Mouse (Mus musculus) intestine, postnatal 0 days (tissue): ENCODE data around the gene Mbip. TPM values are rescaled to one million over a fixed set of nuclear protein-coding genes. Genes with fewer than 3 reads are reported as not detected.

Source experiments
- ATAC-seq: fragments of 200-750 bp; cut with Nextera tagmentation; 2 replicates; pipeline ENCODE4 v1.8.0; 2017; ENCODE audit warnings: mild to moderate bottlenecking, moderate TSS enrichment, moderate library complexity
- H3K27ac ChIP-seq: fragments of 300-500 bp; sonication (generic); 2 replicates; pipeline ENCODE4 v1.5.1; 2014; ENCODE audit warnings: mild to moderate bottlenecking, low read depth, low read length, moderate library complexity
- H3K27me3 ChIP-seq: fragments of 300-500 bp; sonication (generic); replicated peaks from 2 replicates; pipeline ENCODE4 v1.6.1; 2014; ENCODE audit warnings: low read length, mixed read lengths; ENCODE audit not compliant: control insufficient read depth, insufficient read depth
- H3K36me3 ChIP-seq: fragments of 300-500 bp; sonication (generic); 2 replicates; pipeline ENCODE4 v1.6.1; 2014; ENCODE audit warnings: mild to moderate bottlenecking, moderate library complexity; ENCODE audit not compliant: control insufficient read depth, insufficient read depth
- H3K4me1 ChIP-seq: fragments of 300-500 bp; sonication (generic); replicated peaks from 2 replicates; pipeline ENCODE4 v1.6.1; 2014; ENCODE audit warnings: antibody characterized with exemption, low read length, mixed read lengths; ENCODE audit not compliant: control insufficient read depth, insufficient read depth
- H3K4me2 ChIP-seq: fragments of 300-500 bp; sonication (generic); replicated peaks from 2 replicates; pipeline ENCODE4 v1.6.1; 2014; ENCODE audit warnings: low read depth, mild to moderate bottlenecking, moderate library complexity
- H3K4me3 ChIP-seq: fragments of 300-500 bp; sonication (generic); 2 replicates; pipeline ENCODE4 v1.5.1; 2014; ENCODE audit warnings: low read depth, low read length
- H3K9ac ChIP-seq: fragments of 300-500 bp; sonication (generic); 2 replicates; pipeline ENCODE4 v1.6.1; 2014; ENCODE audit warnings: mild to moderate bottlenecking, low read depth, low read length
- H3K9me3 ChIP-seq: fragments of 300-500 bp; sonication (generic); 2 replicates; pipeline ENCODE4 v1.6.1; 2016; ENCODE audit warnings: mixed run types; ENCODE audit not compliant: control insufficient read depth
- CTCF ChIP-seq: sonication (generic); IDR thresholded peaks from 2 replicates; pipeline ENCODE4 v1.5.1; 2016; ENCODE audit warnings: low read depth, mild to moderate bottlenecking, control low read depth, antibody characterized with exemption, moderate library complexity
- WGBS: fragments of 180-500 bp; shearing (Covaris S2); extraction: QIAGEN DNeasy Blood & Tissue Kit; methylation state at CpG from one replicate; pipeline ENCODE4 v1.1.7; 2014; 5-methylcytosine and 5-hydroxymethylcytosine counted together
- polyA plus RNA-seq: library from polyadenylated mRNA; unstranded; fragments of >200 nt; fragmentation: Nextera tagmentation; extraction: Ambion mirVana; gene quantifications from 2 replicates; pipeline ENCODE4 v1.2.1, GENCODE M21; 2015

The Mbip gene
- polyA plus RNA-seq, 1 experiment from 2014 or later = 11.4 TPM

DNA sequence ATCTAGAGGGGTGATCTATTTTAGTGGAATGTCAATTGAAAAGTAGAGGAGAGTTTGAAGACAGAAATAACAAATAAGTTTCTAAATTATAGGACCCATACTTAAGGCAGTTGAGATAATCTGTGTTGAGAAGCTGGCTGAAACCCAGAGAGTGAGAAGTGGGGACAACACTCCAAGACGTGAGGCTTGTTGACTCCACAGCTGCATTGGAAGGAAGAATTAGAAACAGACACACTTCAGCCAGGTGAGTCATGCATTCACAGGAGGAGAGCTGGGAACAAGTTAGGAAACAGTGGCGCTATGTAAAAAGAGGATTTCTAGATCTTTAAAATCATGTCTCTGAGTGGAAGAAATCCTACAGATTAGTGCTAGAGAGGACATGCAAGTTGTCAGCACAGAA, 12.2 kb downstream of the Mbip start:
- no peak for TF ChIP-seq CTCF
- H3K27ac ChIP-seq = no peak overlapping the region
- H3K4me1 ChIP-seq = no peaks in the 10 kb centered on the region
- no peaks in the 10 kb centered on the region for H3K27me3 ChIP-seq
- H3K4me2 ChIP-seq = no peak overlapping the region
- H3K4me3 ChIP-seq = no peak overlapping the region
- no peak for ATAC-seq
- 91% methylated on average over 2 of the region's 2 CpGs for WGBS
- H3K9me3 ChIP-seq = no peaks in the 10 kb centered on the region
- H3K36me3 ChIP-seq = peaks cover 57% of the 10 kb centered on the region
- no peak overlapping the region for H3K9ac ChIP-seq

DNA sequence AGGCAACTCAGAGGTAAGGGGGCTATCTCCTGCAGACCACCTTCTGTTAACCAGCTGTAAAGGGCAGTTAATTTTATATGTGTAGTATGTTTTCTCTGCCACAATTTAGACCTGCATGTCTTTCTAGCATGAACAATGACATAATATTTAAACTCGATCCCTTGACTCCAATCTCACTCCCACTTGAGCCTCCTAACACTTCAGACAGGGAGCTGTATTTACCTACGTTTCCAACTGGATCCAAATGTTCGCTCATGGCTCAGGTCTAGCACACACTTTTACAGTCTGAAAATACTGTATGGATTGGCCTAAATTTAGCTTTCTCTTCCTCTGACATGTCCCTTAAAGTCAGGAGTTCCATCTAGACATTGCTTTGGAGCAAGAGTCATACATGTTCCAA, 13.2 kb downstream of the Mbip start:
- Histone ChIP-seq H3K4me3 (no peak overlapping the region), H3K9me3 (no peaks in the 10 kb centered on the region), H3K9ac (no peak overlapping the region), H3K27ac (no peak overlapping the region), H3K4me2 (no peak overlapping the region), H3K4me1 (no peaks in the 10 kb centered on the region), H3K36me3 (peaks cover 65% of the 10 kb centered on the region), H3K27me3 (no peaks in the 10 kb centered on the region)
- no peak for TF ChIP-seq CTCF
- no peak for ATAC-seq
- WGBS = 92% methylated on average over 3 of the region's 3 CpGs

DNA sequence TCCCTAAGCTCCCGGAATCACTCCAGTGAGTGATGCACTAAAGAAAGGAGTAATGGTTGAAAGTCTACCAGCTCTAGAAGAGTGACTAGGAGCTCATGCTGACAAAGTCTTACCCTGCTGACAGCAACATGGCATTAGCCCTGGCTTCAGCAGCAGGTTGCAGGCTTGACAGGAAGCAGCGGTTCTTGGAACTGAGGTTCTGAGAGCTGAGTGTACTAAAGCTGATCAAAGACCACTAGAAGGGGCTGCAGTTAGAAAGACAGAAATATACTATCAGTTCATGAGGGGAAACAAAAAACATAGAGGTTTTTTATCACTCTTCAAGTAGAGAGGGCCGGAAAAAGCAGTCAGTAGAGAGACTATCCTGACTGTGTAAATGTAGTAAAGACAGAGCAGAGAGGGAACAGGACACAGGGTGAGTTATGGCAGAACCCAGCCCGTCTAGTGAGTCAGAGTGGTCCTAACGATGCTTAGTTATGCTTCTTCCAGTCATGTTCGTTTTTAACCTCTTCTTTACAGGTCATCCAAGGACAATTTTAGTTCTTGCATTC, 18.2 kb downstream of the Mbip start:
- Histone ChIP-seq H3K4me2 (no peak overlapping the region), H3K36me3 (peaks cover 40% of the 10 kb centered on the region), H3K4me3 (no peak overlapping the region), H3K9ac (no peak overlapping the region), H3K27ac (no peak overlapping the region), H3K4me1 (no peaks in the 10 kb centered on the region), H3K9me3 (no peaks in the 10 kb centered on the region), H3K27me3 (no peaks in the 10 kb centered on the region)
- WGBS = 83% methylated on average over 6 of the region's 6 CpGs
- ATAC-seq = no peak
- no peak for TF ChIP-seq CTCF

DNA sequence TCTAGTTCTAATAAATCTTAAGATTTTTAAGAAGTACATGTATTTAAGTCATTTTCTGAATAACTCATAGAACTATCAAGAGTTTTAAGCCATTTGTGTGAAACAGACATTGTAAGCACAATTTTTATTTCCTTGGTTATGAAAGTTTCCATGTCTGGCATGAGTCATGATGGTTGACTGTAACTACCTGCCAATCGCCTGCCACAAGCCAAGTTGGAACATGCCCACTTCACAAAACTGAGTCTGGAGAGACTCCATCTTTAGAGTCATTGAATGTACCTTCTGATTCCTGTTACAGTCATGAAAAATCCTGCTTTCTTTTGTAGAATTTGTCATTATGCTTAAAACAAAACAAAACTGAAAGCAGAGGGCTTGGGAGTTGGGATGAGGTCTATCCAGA, 19.8 kb downstream of the Mbip start:
- Histone ChIP-seq H3K4me2 (no peak overlapping the region), H3K27ac (no peak overlapping the region), H3K9me3 (no peaks in the 10 kb centered on the region), H3K4me1 (no peaks in the 10 kb centered on the region), H3K27me3 (no peaks in the 10 kb centered on the region), H3K4me3 (no peak overlapping the region), H3K9ac (no peak overlapping the region), H3K36me3 (peaks cover 32% of the 10 kb centered on the region)
- no peak for TF ChIP-seq CTCF
- 100% methylated on average over 1 of the region's 1 CpGs for WGBS
- no peak for ATAC-seq

DNA sequence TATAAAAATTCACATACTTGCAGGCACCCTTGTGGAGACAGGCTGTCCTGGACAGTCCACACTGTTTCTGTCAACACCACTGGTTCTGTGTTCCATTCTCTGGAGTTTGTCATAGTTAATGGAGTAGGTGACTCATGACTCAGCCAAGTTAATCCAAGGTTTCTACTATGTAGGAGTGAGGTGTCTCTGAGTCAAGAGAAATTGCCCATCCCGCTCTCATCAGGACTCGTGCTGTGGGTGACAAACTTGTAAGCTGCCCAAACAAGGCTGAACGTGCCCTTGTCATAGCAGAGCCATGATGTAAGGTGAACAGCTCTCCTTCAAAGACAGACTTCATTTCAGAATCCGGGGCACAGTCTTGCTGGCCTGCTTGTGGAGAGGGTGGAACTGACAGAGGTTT, 26.8 kb downstream of the Mbip start:
- TF ChIP-seq CTCF = no peak
- Histone ChIP-seq H3K27ac (no peak overlapping the region), H3K9ac (no peak overlapping the region), H3K4me2 (no peak overlapping the region), H3K36me3 (no peaks in the 10 kb centered on the region), H3K4me3 (no peak overlapping the region), H3K27me3 (no peaks in the 10 kb centered on the region), H3K4me1 (no peaks in the 10 kb centered on the region), H3K9me3 (no peaks in the 10 kb centered on the region)
- 81% methylated on average over 4 of the region's 4 CpGs for WGBS
- ATAC-seq = no peak

DNA sequence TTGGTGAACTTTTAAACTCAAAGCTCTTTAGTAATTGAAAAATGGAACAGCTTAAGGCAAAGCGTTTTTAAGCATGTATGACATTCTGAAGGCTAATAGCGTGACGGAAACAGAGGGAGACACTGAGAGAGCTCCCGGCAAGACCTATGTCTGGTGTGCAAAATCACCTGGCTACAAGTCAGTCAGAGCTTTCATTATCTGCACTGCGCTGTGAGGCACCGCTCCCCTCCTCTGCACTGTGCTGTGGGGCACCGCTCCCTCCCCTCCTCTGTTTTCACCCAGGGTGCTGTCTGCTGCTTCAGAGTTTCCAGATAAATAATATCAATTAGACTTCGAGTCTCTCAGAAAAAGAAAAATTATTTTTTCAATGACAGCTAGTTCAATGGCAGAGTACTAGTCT, 27.6 kb downstream of the Mbip start:
- Histone ChIP-seq H3K4me3 (no peak overlapping the region), H3K27ac (no peak overlapping the region), H3K9me3 (no peaks in the 10 kb centered on the region), H3K9ac (no peak overlapping the region), H3K36me3 (no peaks in the 10 kb centered on the region), H3K4me1 (no peaks in the 10 kb centered on the region), H3K4me2 (no peak overlapping the region), H3K27me3 (no peaks in the 10 kb centered on the region)
- WGBS = 67% methylated on average over 8 of the region's 8 CpGs
- ATAC-seq = no peak
- TF ChIP-seq CTCF = no peak

DNA sequence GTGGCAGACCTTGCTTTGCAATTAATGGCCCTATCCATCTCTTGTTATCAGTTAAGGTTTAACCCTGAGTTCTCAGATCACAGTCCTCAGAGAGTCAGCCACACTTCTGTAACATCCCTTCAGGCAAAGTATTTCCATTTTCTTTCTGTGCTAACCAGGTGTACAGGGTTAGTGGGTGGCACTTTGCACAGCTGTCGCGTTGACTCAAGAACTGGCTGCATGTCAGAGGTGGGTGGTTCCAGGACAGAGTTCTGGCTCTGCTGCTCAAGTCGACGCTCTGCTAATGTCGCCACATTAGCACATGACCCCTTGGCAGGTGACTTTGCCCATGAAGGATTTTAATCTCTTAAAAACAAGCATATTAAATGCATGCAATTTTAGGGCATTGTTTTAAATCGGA, 39.9 kb downstream of the Mbip start:
- Histone ChIP-seq H3K27ac (no peak overlapping the region), H3K27me3 (no peaks in the 10 kb centered on the region), H3K9me3 (no peaks in the 10 kb centered on the region), H3K4me3 (no peak overlapping the region), H3K36me3 (no peaks in the 10 kb centered on the region), H3K4me1 (no peaks in the 10 kb centered on the region), H3K4me2 (no peak overlapping the region), H3K9ac (no peak overlapping the region)
- 50% methylated on average over 6 of the region's 6 CpGs for WGBS
- no peak for TF ChIP-seq CTCF
- ATAC-seq = no peak
